Mouse (Mus musculus) liver, embryonic 13.5 days (tissue): ENCODE data around the gene Tmem215. TPM values are rescaled to one million over a fixed set of nuclear protein-coding genes. Genes with fewer than 3 reads are reported as not detected.

Experiments
- ATAC-seq: fragments of 200-750 bp; cut with Nextera tagmentation; 2 replicates; pipeline ENCODE4 v1.8.0; 2017; ENCODE audit warnings: low read depth, mild to moderate bottlenecking, moderate number of reproducible peaks, moderate library complexity
- DNase-seq: peaks from one replicate; pipeline ENCODE4 v3.0.0; 2022
- H3K27ac ChIP-seq: fragments of 300-500 bp; sonication (generic); 2 replicates; pipeline ENCODE4 v1.5.1; 2015; ENCODE audit warnings: moderate library complexity, mild to moderate bottlenecking, inconsistent platforms
- H3K27me3 ChIP-seq: fragments of 300-500 bp; sonication (generic); 2 replicates; pipeline ENCODE4 v1.6.1; 2015; ENCODE audit warnings: mild to moderate bottlenecking, inconsistent platforms
- H3K36me3 ChIP-seq: fragments of 300-500 bp; sonication (generic); 2 replicates; pipeline ENCODE4 v1.6.1; 2015; ENCODE audit warnings: mild to moderate bottlenecking, inconsistent platforms
- H3K4me1 ChIP-seq: fragments of 300-500 bp; sonication (generic); replicated peaks from 2 replicates; pipeline ENCODE4 v1.6.1; 2015; ENCODE audit warnings: inconsistent platforms
- H3K4me2 ChIP-seq: fragments of 300-500 bp; sonication (generic); 2 replicates; pipeline ENCODE4 v1.6.1; 2015; ENCODE audit warnings: inconsistent platforms, mild to moderate bottlenecking, moderate library complexity
- H3K4me3 ChIP-seq: fragments of 300-500 bp; sonication (generic); replicated peaks from 2 replicates; pipeline ENCODE4 v1.5.1; 2015; ENCODE audit warnings: mild to moderate bottlenecking, inconsistent platforms
- H3K9ac ChIP-seq: fragments of 300-500 bp; sonication (generic); 2 replicates; pipeline ENCODE4 v1.6.1; 2015; ENCODE audit warnings: mild to moderate bottlenecking, inconsistent platforms
- H3K9me3 ChIP-seq: fragments of 300-500 bp; sonication (generic); replicated peaks from 2 replicates; pipeline ENCODE4 v1.6.1; 2016; ENCODE audit warnings: inconsistent platforms
- WGBS: fragments of 180-500 bp; shearing (Covaris S2); methylation state at CpG from one replicate; pipeline ENCODE4 v1.1.7; 2015; ENCODE audit not compliant: insufficient replicate concordance; 5-methylcytosine and 5-hydroxymethylcytosine counted together
- polyA plus RNA-seq: library from polyadenylated mRNA; unstranded; fragments of >200 nt; fragmentation: Nextera tagmentation; extraction: Ambion mirVana; gene quantifications from 2 replicates; pipeline ENCODE4 v1.2.1, GENCODE M21; 2015

The Tmem215 gene
- polyA plus RNA-seq, 1 experiment from 2014 or later: 0.08 TPM

GRCm38 (mm10) chr4:40499812-40500591 is 28.0 kb downstream of the Tmem215 start:
- Histone ChIP-seq H3K9ac (no peak overlapping the region), H3K9me3 (no peaks in the 10 kb centered on the region), H3K4me3 (no peak overlapping the region), H3K36me3 (no peaks in the 10 kb centered on the region), H3K27ac (no peak overlapping the region), H3K27me3 (no peaks in the 10 kb centered on the region), H3K4me1 (no peaks in the 10 kb centered on the region), H3K4me2 (no peak overlapping the region)
- ATAC-seq: no peak
- DNase-seq: no peak
- 66% methylated on average over 11 of the region's 11 CpGs for WGBS

GRCm38 (mm10) chr4:40502459-40502858 is 30.5 kb downstream of the Tmem215 start:
- 58% methylated on average over 3 of the region's 3 CpGs for WGBS
- DNase-seq (no peak), ATAC-seq (no peak)

GRCm38 (mm10) chr4:40509534-40509933 is 37.6 kb downstream of the Tmem215 start:
- Histone ChIP-seq H3K4me1 (no peaks in the 10 kb centered on the region), H3K4me3 (no peak overlapping the region), H3K36me3 (no peaks in the 10 kb centered on the region), H3K9me3 (no peaks in the 10 kb centered on the region), H3K27ac (no peak overlapping the region), H3K27me3 (no peaks in the 10 kb centered on the region), H3K9ac (no peak overlapping the region), H3K4me2 (no peak overlapping the region)
- 73% methylated on average over 16 of the region's 16 CpGs for WGBS
- ATAC-seq (no peak), DNase-seq (no peak)

More at GRCm38 (mm10) chr4:40502459-40502858, 30.5 kb downstream of the Tmem215 start:
- no peaks in the 10 kb centered on the region for H3K36me3 ChIP-seq
- no peaks in the 10 kb centered on the region for H3K27me3 ChIP-seq
- no peak overlapping the region for H3K9ac ChIP-seq
- no peak overlapping the region for H3K27ac ChIP-seq
- H3K4me2 ChIP-seq: no peak overlapping the region
- no peaks in the 10 kb centered on the region for H3K9me3 ChIP-seq
- H3K4me3 ChIP-seq: no peak overlapping the region
- no peaks in the 10 kb centered on the region for H3K4me1 ChIP-seq

- Histone ChIP-seq H3K27ac (no peak overlapping the region), H3K36me3 (no peaks in the 10 kb centered on the region), H3K4me1 (no peaks in the 10 kb centered on the region), H3K4me3 (no peak overlapping the region), H3K9me3 (no peaks in the 10 kb centered on the region), H3K27me3 (no peaks in the 10 kb centered on the region), H3K4me2 (no peak overlapping the region), H3K9ac (no peak overlapping the region)
- DNase-seq (no peak), ATAC-seq (no peak)
- 62% methylated on average over 2 of the region's 2 CpGs for WGBS
Observed at GRCm38 (mm10) chr4:40513235-40513634, 41.3 kb downstream of the Tmem215 start.

GRCm38 (mm10) chr4:40518545-40519324 is 46.8 kb downstream of the Tmem215 start:
- no peaks in the 10 kb centered on the region for H3K4me1 ChIP-seq
- H3K9me3 ChIP-seq: peaks cover 5% of the 10 kb centered on the region; the same call in 1 of the 2 replicates
- H3K4me2 ChIP-seq: no peak overlapping the region
- 80% methylated on average over 14 of the region's 14 CpGs for WGBS
- ATAC-seq (no peak), DNase-seq (no peak)
- H3K27ac ChIP-seq: no peak overlapping the region
- H3K36me3 ChIP-seq: no peaks in the 10 kb centered on the region
- no peak overlapping the region for H3K4me3 ChIP-seq
- H3K27me3 ChIP-seq: no peaks in the 10 kb centered on the region
- H3K9ac ChIP-seq: no peak overlapping the region

Other genes starting within 250 kb of the Tmem215 start
- gene Ddx58, start 232.4 kb upstream of the Tmem215 start, polyA plus RNA-seq: 2.8 and 3.6 TPM in 2 replicates
- gene Smim27, start 202.6 kb upstream of the Tmem215 start, polyA plus RNA-seq: 20.3 and 26.5 TPM in 2 replicates
- 18.3 and 21.4 TPM in 2 replicates for gene Topors, start 202.3 kb upstream of the Tmem215 start, polyA plus RNA-seq
- 197 and 202 TPM in 2 replicates for gene Ndufb6, start 192.8 kb upstream of the Tmem215 start, polyA plus RNA-seq
- gene Aptx, start 231.0 kb downstream of the Tmem215 start, polyA plus RNA-seq: 11.8 and 13.1 TPM in 2 replicates
- 198 and 259 TPM in 2 replicates for gene Dnaja1, start 250.0 kb downstream of the Tmem215 start, polyA plus RNA-seq